Mouse (Mus musculus): ENCODE data around the gene Emid1.

Emid1 gene

DNA sequence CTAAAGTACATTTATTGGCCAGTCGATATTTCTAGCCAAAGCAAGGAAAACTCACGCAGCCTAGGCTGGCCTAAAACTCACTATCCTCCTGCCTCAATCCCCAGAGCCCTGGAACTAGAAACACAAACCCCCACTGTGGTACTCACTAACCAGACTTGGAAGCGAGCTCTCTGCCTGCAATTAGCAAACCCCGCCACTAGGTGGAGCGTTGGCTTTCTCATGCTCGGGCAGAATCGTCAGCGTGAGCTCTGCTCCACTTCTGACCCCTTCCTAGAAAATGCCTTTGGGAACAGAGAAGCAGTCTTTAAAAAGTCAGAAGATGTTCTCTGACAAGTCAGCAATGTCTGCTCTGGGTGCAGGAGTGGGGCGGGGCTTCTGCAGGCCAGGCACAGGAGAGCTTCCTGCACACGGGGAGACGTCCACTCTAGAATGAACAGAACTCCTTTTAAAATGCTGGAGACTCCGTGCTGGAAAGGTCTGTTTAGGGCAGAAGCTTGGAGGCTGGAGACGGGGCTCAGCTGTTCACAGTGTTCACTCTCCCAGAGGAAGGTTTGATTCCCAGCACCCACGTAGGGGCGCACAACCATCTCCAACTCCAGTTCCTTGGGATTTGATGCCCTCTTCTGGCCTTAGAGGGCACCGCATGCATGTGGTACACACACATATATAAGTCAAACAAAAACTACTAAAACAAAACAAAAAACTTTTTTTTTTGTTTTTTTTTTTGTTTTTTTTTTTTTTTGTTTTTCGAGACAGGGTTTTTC, 8.8 kb upstream of the Emid1 start:
- DNase-seq, result no peak

DNA sequence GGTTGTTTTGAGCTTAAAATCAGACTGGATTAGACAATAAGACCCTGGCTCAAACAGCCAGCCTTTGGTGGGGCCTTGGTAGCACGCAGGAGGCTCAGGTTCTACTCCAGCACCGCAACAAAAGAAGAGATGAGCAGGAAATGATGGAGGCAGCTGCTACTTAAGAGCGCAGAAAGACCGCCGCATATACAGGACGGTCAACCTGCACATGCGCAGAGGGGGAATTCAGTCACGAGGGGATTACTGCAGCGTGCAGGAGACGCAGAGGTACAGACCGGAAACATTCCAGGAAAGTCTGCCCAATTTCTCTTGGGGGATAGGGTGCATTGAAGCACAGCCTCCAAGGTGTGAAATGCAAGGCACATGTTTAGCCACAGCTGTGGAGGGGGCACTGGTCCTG, 6.0 kb upstream of the Emid1 start:
- DNase-seq, result no peak

DNA sequence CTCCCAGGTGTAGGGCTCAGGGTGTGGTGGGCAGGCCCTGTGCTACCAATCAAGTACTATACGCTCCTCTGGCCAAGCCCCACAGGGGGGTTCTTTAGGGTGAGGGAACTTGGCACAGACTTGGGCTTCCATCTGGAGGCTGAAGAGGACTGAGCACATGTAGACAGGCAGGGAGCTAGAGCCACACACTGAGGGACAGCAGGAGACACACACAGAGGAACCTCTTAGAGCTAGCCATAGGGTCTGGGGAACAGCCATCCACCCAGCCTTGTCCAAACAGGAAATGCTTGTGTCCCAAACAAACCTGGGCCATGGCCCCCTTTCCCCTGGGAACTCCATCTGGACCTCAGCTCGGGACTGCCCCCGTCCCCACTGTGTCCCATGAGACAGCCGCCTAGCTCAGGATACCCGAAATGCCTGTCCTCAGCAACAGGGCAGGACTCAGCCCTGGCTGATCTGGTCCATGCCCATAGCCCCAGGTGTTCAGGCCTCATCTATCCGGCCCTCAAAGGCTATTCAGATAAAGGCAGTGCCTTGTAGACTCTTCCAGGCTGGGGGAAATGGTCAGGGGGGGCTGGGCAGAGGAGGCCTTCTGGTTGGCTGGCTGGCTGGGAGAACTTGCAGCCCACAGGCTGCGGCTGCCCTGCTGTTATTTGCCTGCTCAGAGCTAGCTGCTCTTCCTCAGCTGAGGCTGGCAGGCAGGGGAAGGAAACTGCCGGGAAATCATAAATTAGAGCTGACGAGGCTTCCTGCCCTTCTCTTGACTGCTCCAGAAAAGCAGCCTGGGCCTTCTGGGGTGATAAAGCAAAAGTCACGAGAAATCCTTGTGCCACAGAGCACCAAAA, 3.1 kb upstream of the Emid1 start:
- DNase-seq, result peak; percentile 71

DNA sequence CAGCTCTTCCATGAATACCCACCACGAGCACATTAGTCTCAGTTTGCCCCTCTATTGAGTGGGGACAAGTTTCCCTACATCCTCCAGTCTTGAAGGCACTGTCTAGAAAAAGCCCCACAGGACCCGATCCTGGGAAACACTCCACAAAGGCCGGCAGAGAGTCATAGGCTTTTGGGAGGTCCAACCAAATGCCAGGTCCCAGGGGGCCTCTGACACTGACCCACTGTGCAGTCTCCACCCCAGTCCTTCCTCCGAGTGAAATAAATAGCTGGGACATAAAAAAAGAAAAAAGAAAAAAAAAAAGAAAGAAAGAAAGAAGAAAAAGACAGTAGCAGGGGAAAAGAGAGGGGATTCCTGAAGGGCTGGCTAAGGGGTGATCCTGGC, 818 bp downstream of the Emid1 start:
- DNase-seq, result no peak

DNA sequence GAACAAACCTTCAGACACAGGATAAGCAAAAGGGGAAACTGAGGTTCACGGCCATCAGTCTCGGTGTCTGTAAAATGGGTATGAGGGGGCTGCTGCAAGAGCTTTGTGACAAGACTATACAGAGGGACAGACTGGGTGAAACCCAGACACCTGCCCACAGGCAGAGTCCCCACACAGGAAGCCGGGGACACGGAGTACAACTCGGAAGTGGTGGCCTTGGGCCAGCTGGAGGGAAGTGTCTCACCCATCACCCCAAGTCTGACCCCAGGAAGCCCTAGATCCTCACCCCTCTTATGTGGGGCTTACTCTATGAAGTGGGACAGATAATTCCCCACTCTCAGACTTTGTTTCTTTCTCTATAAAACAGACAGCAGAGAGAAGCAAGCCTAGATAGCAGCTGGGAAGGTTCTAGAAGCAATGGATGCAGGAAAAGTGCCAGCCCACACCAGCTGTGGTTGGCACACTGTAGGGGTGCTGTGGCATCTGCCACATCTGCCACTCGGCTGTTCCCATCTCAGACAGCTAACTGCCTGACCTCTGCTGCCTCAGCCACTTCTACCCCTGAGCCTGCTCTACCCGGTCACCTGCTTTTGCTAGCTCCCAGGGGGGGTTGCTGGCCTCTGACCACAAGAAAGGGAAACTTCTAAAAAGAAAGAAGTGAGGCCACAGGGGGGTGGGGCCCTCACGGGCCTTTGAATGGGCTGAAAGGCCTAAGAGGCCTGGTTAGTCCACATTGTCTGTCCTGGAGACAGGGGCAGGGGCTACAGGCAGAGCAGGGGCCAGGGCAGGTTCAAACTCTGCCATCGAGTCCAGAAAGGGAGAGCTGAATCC, 1.4 kb downstream of the Emid1 start:
- no peak for DNase-seq

DNA sequence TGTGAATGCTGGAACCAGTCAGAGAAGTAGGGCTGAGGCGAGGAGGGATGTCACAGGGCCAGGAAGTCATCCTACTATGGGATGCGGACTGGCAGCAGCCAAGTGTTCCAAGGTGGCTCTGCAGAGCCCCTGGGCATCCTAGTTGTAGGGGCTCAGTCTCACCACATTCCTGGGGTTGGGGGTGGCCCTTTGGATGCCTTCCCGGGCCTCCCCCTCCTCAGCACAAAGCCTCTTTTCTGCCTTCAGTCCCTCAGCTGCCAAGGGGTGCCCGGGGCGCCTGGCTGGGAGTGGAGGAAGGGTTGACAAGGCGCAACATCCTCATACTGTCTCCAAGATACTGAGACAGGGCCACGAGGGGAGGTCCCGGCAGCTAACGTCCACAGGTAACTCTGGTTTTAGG, 2.1 kb downstream of the Emid1 start:
- DNase-seq, result no peak

DNA sequence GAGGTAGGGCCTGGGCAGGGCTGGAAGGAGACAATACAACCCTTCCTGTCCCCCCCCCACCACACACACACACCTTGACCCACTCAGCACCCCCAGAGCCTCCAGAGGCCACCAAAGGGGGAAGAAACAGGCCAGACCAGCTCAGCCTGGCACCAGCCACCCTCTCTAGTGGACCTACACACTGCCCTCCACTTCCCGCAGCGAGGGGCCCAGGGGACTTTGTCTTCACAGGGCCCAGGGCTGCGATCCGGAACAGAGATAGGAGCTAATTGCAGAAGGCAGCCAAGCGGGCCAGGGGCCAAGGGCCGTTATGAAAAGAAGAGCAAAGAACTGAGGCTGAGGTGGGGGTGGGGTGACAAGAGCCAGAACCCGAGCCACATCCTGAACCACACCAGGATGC, 2.8 kb downstream of the Emid1 start:
- DNase-seq, result peak; percentile 74

DNA sequence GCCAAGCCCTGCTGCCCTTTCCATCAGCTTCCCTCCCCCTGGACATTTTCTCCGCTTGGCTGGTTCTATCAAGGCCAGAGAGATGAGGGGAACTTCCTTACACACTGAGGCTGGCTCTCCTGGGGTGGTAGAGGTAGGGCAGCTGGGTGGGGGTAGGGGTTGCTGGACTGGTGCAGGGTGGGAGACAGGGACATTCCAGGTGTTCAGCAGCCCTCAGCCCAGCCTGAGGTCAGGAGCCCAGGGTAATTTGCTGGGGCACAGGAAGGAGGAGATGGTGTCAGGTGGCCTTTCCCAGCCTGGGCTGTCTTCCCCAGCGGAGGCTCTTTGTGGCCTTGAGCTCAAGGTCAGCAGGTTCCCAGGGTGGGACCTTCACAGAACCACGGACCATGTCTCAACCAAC, 6.5 kb downstream of the Emid1 start:
- DNase-seq, result no peak

DNA sequence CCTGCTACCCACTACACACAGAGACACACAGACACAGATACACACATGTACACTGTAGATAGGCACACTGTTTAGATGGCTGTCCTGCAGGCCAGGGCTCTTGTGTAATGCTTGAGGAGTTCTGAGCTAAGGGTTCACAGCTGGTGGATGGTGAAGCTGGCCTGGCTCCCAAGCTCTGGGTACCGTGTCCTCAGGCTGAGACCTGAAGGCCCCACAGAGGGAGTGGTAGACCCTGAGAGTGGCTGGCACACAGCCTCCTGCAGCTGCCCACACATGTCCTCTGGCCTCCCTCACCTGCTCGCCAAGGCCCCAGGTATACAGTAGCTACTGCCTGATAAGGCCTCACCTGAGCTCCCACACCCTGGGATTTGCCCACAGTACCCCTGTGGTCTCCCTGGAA, 10.1 kb downstream of the Emid1 start:
- no peak for DNase-seq

DNA sequence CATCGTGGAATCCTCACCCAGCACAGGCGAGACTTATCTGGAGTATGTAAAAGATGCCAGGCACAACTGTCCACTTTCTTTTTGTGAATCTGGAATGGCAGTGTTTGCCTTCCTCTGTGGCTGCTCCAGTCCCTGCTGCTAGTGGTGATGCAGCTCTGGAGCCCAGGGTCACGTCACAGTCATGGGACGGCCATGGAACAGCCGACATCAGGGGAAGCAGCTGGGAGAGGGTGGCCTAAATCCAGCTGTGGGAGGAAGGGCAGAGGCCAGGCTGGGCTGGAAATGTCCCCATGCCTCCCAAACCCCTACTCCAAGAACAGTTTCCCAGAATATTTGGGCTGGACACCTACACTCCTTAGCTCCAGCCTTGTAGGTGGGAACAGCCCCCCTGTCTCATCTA, 10.8 kb downstream of the Emid1 start:
- DNase-seq, result no peak

DNA sequence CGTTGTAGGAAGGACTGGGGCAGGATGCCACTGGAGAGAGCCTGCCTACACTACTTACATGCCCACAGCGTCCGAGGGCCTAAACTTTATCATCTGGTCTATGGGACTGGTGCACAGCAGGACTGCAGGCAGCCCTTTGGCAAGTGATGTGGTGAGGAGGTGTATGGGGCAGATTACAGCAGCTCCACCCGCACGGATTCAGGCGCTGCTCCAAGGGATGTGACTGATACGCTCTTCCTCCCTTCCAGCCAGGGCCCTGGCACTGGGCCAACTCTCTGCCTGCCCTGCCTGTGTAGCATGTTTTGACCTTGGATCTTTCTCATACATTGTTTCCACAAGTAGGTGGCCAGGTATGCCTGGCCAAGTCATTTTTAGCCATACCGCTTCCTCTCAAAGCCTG, 11.4 kb downstream of the Emid1 start:
- DNase-seq, result peak; percentile 69

DNA sequence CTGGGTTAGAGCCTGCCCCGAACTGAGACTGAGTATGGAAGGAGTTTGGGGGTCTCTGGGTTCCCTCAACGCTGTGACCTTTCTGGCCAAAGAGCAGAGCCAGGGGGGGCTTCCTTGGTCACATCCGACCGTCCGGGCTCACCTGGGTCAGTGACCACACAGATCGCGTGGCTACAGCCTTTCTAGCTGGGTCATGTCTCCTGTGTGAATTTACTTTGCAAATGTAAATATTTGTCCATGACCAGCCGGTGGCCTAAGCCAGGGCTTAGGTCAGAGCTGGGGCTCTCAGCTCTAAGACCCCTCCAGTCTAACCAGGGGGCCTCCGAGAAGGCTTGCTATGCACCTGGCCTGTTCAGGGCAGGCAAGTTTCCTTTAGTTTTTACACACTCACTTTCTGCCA, 12.7 kb downstream of the Emid1 start:
- DNase-seq, result no peak

DNA sequence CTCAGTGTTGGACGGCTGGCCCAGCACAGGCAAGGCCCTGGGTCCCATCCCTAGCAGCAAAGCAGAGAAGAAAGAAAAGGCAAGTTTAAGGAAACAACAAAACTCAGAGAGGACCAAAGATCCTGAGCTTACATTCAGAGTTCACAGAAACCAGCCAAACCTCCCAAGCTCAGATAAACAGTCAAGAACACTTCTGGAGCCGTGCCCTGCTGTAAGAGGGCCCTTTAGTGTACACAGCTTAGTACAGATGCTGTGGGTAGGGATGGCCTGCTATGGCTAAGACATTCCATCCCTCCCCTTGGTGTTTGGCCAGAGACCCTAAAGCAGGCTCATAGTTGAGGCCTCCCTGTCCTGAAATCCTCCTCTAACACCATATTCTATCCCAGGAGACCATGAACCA, 13.4 kb downstream of the Emid1 start:
- no peak for DNase-seq

DNA sequence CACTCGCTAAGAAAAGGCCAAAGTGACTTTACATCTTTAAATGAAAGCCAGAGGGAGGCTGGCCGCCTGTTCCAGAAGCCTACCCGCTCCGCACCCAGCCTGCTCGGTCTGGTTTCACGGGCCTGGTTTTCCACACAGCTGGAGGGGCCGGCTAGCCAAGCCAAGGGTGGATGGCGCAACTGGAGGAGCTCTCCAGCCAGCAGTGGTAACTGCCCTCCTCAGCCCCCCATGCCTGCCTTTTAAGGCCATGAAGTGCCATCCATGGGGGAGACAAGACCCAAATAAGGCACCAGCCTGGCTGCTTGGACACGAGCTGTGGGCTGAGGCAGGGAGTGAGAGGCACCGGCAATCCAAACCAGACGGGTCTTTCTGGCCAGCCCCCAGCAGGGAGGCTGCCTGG, 16.1 kb downstream of the Emid1 start:
- peak; percentile 49 for DNase-seq

DNA sequence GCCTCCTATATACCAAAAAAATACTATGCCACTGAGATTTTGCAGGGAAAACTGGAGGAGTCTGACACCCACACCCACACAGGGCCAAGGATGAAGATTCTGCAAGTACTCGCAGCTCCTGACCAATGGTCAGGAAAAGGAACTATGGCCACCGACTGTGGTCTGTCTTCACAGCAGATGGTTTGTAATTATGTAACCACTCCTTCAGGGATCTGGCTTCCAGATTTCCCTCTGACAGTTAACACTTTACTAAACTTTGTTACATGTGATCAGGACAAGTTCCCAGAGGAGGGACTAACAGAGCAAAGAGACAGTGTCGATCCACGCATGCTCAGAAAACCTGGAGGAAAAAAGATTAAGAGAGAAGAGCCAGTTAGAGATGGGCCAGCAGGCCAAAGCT, 19.3 kb downstream of the Emid1 start:
- no peak for DNase-seq

DNA sequence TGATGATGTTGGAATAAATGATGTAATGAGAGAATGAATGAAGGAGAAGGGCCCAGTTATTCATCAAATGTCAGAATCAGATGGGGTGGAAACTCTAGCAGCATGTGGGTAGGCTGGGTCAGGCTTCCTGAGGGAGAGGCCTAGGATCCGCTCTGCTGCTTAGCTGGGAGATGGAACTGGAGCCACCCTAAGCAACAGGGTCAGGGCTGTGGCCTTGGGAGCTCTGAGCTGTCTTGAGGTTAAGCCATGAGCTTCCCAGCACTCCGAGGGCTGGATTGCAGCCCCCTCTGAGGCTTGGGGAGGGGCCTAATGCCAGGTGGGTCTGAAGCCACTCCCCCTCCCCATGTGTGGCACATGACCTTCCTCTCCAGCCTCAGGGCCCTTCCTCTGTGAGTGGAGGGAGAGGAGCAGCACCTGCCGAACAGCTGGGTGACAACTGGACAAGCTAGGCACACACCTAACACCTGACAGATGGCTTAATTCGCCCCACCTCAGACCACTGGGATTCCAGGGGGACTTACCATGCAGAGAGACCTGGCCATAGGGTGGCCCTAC, 21.9 kb downstream of the Emid1 start:
- DNase-seq, result no peak

DNA sequence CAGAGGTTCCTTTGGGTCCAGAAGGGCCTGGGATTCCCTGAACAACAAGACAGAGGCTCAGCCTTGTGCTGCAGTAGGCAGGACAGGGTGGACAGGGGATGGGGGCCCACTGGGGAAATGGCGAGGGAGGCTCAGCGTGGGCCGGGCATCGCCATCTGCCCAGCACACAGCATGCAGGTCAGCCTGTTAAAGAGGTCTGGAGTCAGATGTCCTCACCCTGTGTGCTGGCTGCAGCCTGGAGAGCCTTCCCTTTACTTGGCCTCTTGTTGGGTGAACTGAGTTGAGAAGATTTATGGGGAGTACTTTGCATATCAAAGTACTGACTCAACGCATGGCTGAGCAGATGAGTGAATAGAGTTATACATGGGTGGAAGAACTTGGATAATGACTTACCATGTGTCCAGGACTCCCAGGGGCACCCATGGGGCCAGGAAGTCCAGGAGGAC, 23.0 kb downstream of the Emid1 start:
- DNase-seq, result no peak

DNA sequence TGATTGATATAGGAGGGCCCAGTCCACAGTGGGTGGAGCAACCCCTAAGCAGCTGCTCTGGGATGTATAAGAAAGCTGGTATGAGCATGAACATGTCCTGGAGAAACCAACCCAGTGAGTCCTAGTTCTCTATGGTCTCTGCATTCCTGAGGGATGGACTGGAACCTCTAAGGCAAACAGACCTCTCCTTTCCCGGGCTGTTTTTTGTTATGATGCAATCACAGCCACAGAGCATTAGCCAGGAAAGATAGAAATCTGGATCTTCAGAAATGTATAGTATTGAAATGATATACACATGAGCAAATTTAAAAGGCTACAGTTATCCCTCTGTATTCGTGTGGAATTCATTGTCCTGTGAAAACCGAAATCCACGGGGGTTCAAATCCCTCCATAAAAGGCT, 26.3 kb downstream of the Emid1 start:
- no peak for DNase-seq

DNA sequence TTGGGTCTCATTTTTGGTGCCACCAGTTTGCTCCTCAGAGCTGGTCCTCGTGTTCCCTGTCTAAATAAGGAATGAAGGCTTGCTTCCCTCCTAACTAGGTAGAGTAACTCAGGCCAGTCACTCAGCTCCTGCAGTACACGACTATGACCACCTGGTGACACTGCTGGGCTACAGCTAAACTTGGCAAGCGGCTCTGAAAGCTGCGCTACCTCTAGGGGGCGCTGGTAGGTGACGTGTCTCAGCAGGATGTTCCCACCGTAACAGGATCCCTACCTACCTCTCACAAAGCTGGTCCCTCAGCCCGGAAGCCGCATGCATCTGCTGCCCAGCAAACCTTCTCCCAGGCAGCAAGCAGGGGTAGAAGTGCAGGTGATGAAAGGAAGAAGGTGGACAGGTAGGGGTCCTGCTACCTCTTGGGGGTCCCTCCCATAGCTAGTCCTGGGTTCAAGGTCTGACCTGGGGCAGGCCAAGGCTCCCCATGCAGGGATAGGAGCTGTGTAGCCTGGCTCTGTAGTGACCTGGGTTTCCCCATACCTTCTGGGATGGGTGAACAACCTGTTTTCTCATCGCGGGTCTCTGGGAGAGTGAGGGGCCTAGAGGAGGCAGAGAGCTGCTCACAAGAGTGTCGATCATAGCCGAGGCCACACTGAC, 37.0 kb downstream of the Emid1 start:
- peak; percentile 77 for DNase-seq

DNA sequence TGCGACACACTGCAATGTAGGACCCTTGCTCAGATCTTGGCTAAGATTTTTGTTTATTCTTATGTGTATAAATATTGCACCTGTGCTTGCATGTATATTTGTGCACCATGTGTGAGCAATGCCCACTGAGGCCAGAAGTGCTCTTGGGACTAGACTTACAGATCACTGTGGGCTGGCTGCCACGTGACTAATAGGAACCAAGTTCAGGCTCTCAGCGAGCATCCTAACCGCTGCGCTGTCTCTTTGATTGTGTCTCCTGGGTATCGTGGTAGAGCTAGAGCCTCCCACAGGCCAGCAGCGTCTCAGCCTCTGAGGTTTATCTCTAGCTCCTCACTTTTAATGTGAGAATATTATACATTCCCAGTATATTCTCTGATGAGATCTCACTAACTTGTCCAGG, 38.4 kb downstream of the Emid1 start:
- no peak for DNase-seq

DNA sequence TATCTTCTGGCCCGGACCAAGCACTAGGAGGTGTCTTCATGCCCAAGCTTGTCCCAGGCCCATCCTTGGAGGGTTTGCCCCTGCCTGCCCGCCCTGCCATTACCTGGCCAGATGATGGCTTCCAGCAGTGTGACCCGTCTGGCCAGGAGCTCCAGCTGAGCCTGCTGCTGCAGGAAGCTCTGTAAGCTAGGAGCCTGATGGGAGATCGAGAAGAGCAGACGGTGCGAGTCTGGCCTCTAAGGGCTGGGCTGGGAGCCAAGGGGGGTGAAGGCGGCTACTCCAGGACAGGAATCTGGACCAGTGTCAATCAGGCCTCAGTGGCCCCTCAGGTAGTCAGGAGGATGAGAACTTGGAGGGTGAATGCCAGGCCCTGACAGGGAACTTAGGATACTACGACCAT, 42.6 kb downstream of the Emid1 start:
- DNase-seq, result no peak

DNA sequence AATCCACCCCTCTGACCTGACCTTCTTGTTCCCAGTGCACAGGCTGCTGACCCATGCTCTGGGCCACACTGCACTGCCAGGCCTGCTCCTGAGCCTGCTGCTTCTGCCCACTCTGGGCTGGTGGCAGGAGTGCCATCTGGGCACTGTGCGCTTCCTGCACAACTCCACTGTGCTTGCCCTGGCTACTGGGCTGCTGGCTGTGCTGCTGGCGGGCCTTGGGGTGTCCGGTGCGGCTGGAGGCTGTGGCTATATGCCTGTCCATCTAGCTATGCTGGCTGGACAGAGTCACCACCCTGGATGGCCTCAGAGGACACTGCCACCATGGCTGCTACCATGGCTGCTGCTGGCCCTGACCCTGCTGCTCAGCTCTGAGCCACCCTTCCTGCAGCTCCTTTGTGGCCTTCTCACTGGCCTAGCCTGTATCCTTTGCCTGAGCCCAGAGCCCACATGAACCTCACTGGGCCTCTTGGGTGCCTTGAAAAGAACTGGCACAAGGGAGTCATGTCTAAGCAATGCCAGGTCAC, 48.0 kb downstream of the Emid1 start:
- no peak for DNase-seq
